Mouse (Mus musculus): ENCODE measurements at regions not wholly inside any gene's neighbourhood (a gene's known extent, or its start where the extent isn't known, plus 50 kb on each side); places are given as distances from the start of the nearest gene placed in this dataset.

DNA sequence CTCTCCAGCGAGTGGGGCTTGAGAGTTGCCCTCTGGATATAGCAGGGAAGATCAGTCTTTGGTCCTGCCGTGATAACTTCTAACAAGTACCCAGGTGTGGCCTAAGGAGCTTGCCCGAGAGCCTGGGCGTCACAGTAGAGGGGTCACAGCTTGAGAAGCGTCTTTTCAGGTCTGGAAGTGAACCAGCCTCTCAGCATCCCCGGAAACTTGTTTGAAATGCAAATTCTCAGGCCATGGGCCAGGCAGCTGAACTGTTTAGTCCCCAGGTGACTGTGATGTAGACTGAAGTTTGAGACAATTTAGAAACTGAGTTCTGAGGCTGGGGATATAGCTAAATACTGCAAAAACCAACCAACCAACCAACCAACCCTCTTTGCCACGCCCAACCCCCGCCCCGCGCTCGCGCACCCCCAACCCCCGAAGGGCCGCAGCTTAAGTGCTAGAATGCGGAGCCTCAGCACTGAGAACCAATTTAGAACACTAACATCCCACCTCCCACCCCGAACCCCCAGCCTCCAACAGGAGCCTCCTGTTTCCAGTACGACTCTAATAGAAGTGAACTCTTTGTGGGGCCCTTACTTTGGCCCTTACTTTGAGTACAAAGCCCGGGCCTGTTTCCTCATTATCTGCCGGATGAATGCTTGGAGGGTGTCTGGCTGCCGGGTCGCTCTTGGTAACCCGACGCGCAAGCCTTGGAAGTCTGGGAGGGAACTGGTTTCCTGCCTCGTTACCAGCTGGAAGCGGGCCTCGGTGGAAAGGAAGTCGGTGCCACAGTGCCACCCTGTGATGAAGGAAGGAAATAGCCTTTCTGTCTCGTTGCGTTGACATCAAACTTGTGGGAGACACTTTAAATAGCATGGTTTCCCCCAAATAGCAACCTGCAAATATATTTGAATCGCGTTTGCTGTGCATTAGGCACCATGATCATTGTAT lies 68.1 kb upstream of the Slc1a4 start:
- TF ChIP-seq POLR2A (IDR thresholded peaks at IDR 0.05; ENCODE audit: low read depth, low read length) (no peak), CTCF (conservative IDR thresholded peaks at IDR 0.05; ENCODE audit: insufficient read depth, insufficient read length, low read depth, low read length) (peak; percentile 97)
